Mouse (Mus musculus): ENCODE measurements around the gene Chn2. TPM values are rescaled to one million over a fixed set of nuclear protein-coding genes. Genes with fewer than 3 reads are reported as not detected.

Chn2 gene
- polyA plus RNA-seq, 1 experiment from 2014 or later, result 7.1 TPM

DNA sequence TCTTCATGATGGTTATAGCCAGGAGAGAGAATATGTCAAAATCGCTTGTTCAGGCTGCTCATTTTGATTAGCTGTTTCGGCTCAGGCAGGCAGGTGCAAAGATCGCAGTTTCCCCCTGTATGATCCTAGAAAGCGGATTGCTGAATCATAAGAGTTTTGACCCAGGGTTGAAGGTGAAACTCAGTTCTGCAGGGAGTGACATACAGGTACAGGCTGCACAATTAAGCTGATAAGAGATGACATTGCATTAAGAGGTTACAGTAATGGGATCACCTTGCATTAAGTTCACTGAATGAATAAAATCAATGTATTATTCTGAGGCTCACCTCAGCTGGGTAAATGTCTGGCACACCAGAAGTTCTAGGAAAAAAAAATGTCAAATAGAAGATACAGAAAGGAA lies 101.1 kb downstream of the Chn2 start:
- H3K27me3 ChIP-seq (ENCODE audit: control insufficient read depth, insufficient read depth, low read length), result no peaks in the 10 kb centered on the region
- H3K36me3 ChIP-seq (ENCODE audit: control insufficient read depth, insufficient read depth, low read length), result no peaks in the 10 kb centered on the region
- 84% methylated on average over 4 of the region's 4 CpGs for WGBS
- no peak overlapping the region for H3K9ac ChIP-seq (ENCODE audit: low read length)
- H3K4me2 ChIP-seq (ENCODE audit: low read length), result no peak overlapping the region
- H3K9me3 ChIP-seq (ENCODE audit: control insufficient read depth, low read length), result no peaks in the 10 kb centered on the region
- H3K27ac ChIP-seq (replicated peaks in 1 of 2; ENCODE audit: control insufficient read depth in 1 of 2, insufficient read depth in 1 of 2, low read depth in 2 of 2, low read length in 2 of 2), result no peak overlapping the region
- H3K4me3 ChIP-seq (ENCODE audit: control insufficient read depth in 1 of 2, insufficient read depth in 1 of 2, low read depth in 1 of 2, low read length in 2 of 2), result no peak overlapping the region
- ATAC-seq (ENCODE audit: insufficient number of reproducible peaks, insufficient read depth, low FRiP score, low read depth), result no peak
- no peaks in the 10 kb centered on the region; a peak in 1 of 4 replicates for H3K4me1 ChIP-seq (ENCODE audit: control insufficient read depth in 2 of 2, insufficient read depth in 2 of 2, low read length in 2 of 2)

DNA sequence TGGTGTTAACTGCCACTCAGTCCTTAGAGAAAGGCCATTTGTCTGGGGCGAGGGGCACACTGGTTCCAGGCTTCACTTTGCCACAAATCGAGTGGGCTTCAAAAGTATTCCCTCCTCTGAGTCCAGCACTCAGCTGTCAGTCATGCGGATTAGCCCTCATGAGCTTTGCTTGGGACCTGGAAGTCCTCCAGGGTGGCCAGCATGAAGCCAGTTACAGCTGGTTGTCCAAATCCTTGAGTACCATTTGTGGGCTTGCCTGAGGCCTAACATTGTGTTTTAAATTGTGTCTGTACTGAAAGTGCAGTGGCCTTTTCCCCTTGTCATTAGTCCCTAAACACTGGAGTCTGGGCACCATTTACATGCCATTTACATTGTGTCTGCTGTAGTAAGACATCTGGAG lies 101.8 kb downstream of the Chn2 start:
- H3K9me3 ChIP-seq (ENCODE audit: control insufficient read depth, low read length), result no peaks in the 10 kb centered on the region
- no peaks in the 10 kb centered on the region for H3K27me3 ChIP-seq (ENCODE audit: control insufficient read depth, insufficient read depth, low read length)
- no peak for ATAC-seq (ENCODE audit: insufficient number of reproducible peaks, insufficient read depth, low FRiP score, low read depth)
- no peaks in the 10 kb centered on the region; a peak in 1 of 4 replicates for H3K4me1 ChIP-seq (ENCODE audit: control insufficient read depth in 2 of 2, insufficient read depth in 2 of 2, low read length in 2 of 2)
- H3K27ac ChIP-seq (replicated peaks in 1 of 2; ENCODE audit: control insufficient read depth in 1 of 2, insufficient read depth in 1 of 2, low read depth in 2 of 2, low read length in 2 of 2), result no peak overlapping the region
- 88% methylated on average over 3 of the region's 3 CpGs for WGBS
- no peak overlapping the region for H3K4me3 ChIP-seq (ENCODE audit: control insufficient read depth in 1 of 2, insufficient read depth in 1 of 2, low read depth in 1 of 2, low read length in 2 of 2)
- H3K4me2 ChIP-seq (ENCODE audit: low read length), result no peak overlapping the region
- no peak overlapping the region for H3K9ac ChIP-seq (ENCODE audit: low read length)
- no peaks in the 10 kb centered on the region for H3K36me3 ChIP-seq (ENCODE audit: control insufficient read depth, insufficient read depth, low read length)

DNA sequence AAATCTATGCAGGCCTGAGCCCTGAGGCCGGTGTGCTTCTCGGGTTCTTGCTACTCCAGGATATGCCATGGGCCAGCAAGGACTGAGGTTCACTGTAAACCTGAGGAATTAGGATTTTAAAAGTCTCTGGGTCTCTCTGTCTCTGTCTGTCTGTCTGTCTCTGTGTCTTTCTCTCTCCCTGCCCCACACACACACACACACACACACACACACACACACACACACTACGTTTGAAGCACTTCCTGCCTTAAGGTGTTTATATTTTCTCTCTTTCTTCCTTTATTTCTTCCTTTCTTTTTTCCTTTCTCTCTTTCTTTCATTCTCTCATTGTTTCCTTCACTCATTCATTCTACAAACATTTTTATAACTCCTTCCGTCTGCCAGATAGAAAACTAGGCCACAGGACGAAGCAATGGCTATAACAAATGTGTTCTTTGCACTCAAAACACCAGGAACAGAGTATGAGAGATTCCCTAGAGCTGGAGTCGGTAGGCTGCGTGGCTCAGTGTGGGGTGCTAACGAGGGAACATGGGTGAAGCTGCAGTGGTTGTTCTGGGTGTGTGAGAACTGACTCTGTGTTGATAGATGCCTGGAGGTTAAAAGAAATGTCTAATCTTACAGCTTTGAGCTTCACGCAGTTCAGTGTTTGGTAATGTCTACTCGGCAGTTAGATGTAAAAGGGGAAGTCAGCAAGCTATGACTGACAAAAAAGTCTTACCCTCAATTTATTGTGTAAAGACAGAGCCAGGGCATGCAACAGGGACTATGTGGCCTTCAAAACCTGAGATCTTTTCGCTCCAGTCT lies 103.7 kb downstream of the Chn2 start:
- no peaks in the 10 kb centered on the region for H3K9me3 ChIP-seq (ENCODE audit: control insufficient read depth, low read length)
- H3K27me3 ChIP-seq (ENCODE audit: control insufficient read depth, insufficient read depth, low read length), result no peaks in the 10 kb centered on the region
- no peaks in the 10 kb centered on the region for H3K36me3 ChIP-seq (ENCODE audit: control insufficient read depth, insufficient read depth, low read length)
- no peak overlapping the region for H3K9ac ChIP-seq (ENCODE audit: low read length)
- H3K4me1 ChIP-seq (ENCODE audit: control insufficient read depth in 2 of 2, insufficient read depth in 2 of 2, low read length in 2 of 2), result no peaks in the 10 kb centered on the region; a peak in 1 of 4 replicates
- no peak for ATAC-seq (ENCODE audit: insufficient number of reproducible peaks, insufficient read depth, low FRiP score, low read depth)
- no peak overlapping the region for H3K4me3 ChIP-seq (ENCODE audit: control insufficient read depth in 1 of 2, insufficient read depth in 1 of 2, low read depth in 1 of 2, low read length in 2 of 2)
- no peak overlapping the region for H3K27ac ChIP-seq (replicated peaks in 1 of 2; ENCODE audit: control insufficient read depth in 1 of 2, insufficient read depth in 1 of 2, low read depth in 2 of 2, low read length in 2 of 2)
- H3K4me2 ChIP-seq (ENCODE audit: low read length), result no peak overlapping the region
- WGBS, result 75% methylated on average over 11 of the region's 11 CpGs

DNA sequence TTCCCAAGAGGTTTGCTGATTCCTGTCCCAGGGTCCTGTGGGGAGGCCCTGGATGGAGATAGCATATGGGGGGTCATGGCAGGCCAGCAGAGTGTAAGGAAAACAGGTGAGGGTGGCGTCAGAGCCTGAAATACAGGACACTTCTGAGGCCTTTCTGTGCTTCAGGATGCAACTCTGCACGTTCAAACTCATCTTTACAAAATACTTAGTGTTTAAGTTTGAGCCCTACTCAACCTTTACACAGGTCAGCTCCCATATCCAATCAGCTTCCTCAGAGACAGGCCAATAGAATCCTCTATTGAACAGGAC lies 104.3 kb downstream of the Chn2 start:
- no peak overlapping the region for H3K9ac ChIP-seq (ENCODE audit: low read length)
- no peaks in the 10 kb centered on the region for H3K36me3 ChIP-seq (ENCODE audit: control insufficient read depth, insufficient read depth, low read length)
- H3K4me2 ChIP-seq (ENCODE audit: low read length), result no peak overlapping the region
- H3K27ac ChIP-seq (replicated peaks in 1 of 2; ENCODE audit: control insufficient read depth in 1 of 2, insufficient read depth in 1 of 2, low read depth in 2 of 2, low read length in 2 of 2), result no peak overlapping the region
- no peaks in the 10 kb centered on the region; a peak in 1 of 4 replicates for H3K4me1 ChIP-seq (ENCODE audit: control insufficient read depth in 2 of 2, insufficient read depth in 2 of 2, low read length in 2 of 2)
- 82% methylated on average over 2 of the region's 2 CpGs for WGBS
- no peaks in the 10 kb centered on the region for H3K9me3 ChIP-seq (ENCODE audit: control insufficient read depth, low read length)
- no peaks in the 10 kb centered on the region for H3K27me3 ChIP-seq (ENCODE audit: control insufficient read depth, insufficient read depth, low read length)
- no peak overlapping the region for H3K4me3 ChIP-seq (ENCODE audit: control insufficient read depth in 1 of 2, insufficient read depth in 1 of 2, low read depth in 1 of 2, low read length in 2 of 2)
- no peak for ATAC-seq (ENCODE audit: insufficient number of reproducible peaks, insufficient read depth, low FRiP score, low read depth)

DNA sequence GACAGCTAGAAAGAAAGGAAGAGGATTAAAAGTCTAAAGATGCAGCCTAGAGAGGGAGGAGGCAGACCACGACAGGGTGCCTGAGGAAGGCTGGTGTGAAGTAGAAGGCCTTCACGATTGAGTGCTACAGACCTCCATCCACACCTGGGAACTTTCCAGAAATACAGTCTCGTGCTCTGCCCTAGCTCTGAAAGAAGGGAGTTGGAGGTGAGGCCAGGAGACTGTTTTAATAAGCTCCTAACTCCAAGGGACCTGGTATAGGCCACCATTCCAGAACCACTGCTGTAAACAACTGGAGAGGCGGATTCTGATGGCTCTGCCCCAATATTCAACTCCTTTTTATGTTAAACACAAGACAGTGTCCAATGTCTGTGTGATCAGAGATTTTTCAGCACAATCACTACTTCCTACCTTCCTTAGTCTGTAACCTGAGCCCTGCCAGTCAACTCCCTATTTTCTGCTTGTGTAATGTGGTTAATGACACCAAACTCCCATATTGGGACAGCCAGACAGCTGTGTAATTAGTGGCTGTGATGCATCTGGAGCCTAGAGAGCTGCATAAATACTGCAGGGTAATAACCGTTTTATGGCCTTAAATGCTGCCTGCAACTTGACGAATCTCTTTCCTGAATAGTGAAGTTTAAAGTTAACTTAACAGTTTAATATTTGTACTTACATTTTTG lies 109.6 kb downstream of the Chn2 start:
- 77% methylated on average over 6 of the region's 6 CpGs for WGBS
- Histone ChIP-seq H3K36me3 (ENCODE audit: control insufficient read depth, insufficient read depth, low read length) (no peaks in the 10 kb centered on the region), H3K9ac (ENCODE audit: low read length) (no peak overlapping the region), H3K4me2 (ENCODE audit: low read length) (no peak overlapping the region), H3K4me1 (ENCODE audit: control insufficient read depth in 2 of 2, insufficient read depth in 2 of 2, low read length in 2 of 2) (peaks cover 0 to 4% of the 10 kb centered on the region in 2 experiments; a peak in 2 of 4 replicates), H3K27me3 (ENCODE audit: control insufficient read depth, insufficient read depth, low read length) (no peaks in the 10 kb centered on the region), H3K9me3 (ENCODE audit: control insufficient read depth, low read length) (no peaks in the 10 kb centered on the region), H3K27ac (replicated peaks in 1 of 2; ENCODE audit: control insufficient read depth in 1 of 2, insufficient read depth in 1 of 2, low read depth in 2 of 2, low read length in 2 of 2) (no peak overlapping the region), H3K4me3 (ENCODE audit: control insufficient read depth in 1 of 2, insufficient read depth in 1 of 2, low read depth in 1 of 2, low read length in 2 of 2) (no peak overlapping the region)
- no peak for ATAC-seq (ENCODE audit: insufficient number of reproducible peaks, insufficient read depth, low FRiP score, low read depth)

DNA sequence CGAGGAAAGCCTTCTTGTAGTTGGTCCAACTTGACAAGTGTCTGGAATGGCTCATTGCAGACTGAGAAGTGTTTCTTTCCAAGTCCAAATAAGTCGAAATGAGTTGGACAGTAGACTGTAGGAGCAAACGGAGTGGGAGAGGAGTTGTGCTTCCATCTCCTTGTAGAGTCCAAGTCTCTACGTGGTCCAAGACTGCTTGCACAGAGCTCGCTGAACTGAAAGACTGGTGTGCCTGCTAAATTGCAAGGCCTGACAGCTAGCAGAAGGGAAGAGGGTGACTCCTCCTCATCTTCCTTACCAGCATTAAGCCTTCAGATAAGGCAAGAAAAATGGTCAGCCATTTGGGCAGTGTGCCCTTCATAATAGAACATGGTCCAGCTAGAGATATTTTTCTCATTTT lies 111.5 kb downstream of the Chn2 start:
- no peak for ATAC-seq (ENCODE audit: insufficient number of reproducible peaks, insufficient read depth, low FRiP score, low read depth)
- H3K9me3 ChIP-seq (ENCODE audit: control insufficient read depth, low read length), result no peaks in the 10 kb centered on the region
- H3K27ac ChIP-seq (replicated peaks in 1 of 2; ENCODE audit: control insufficient read depth in 1 of 2, insufficient read depth in 1 of 2, low read depth in 2 of 2, low read length in 2 of 2), result no peak overlapping the region
- peaks cover 0 to 4% of the 10 kb centered on the region in 2 experiments; a peak in 2 of 4 replicates for H3K4me1 ChIP-seq (ENCODE audit: control insufficient read depth in 2 of 2, insufficient read depth in 2 of 2, low read length in 2 of 2)
- no peaks in the 10 kb centered on the region for H3K36me3 ChIP-seq (ENCODE audit: control insufficient read depth, insufficient read depth, low read length)
- no peak overlapping the region for H3K4me3 ChIP-seq (ENCODE audit: control insufficient read depth in 1 of 2, insufficient read depth in 1 of 2, low read depth in 1 of 2, low read length in 2 of 2)
- WGBS, result 44% methylated on average over 5 of the region's 5 CpGs
- H3K4me2 ChIP-seq (ENCODE audit: low read length), result no peak overlapping the region
- no peaks in the 10 kb centered on the region for H3K27me3 ChIP-seq (ENCODE audit: control insufficient read depth, insufficient read depth, low read length)
- H3K9ac ChIP-seq (ENCODE audit: low read length), result no peak overlapping the region

DNA sequence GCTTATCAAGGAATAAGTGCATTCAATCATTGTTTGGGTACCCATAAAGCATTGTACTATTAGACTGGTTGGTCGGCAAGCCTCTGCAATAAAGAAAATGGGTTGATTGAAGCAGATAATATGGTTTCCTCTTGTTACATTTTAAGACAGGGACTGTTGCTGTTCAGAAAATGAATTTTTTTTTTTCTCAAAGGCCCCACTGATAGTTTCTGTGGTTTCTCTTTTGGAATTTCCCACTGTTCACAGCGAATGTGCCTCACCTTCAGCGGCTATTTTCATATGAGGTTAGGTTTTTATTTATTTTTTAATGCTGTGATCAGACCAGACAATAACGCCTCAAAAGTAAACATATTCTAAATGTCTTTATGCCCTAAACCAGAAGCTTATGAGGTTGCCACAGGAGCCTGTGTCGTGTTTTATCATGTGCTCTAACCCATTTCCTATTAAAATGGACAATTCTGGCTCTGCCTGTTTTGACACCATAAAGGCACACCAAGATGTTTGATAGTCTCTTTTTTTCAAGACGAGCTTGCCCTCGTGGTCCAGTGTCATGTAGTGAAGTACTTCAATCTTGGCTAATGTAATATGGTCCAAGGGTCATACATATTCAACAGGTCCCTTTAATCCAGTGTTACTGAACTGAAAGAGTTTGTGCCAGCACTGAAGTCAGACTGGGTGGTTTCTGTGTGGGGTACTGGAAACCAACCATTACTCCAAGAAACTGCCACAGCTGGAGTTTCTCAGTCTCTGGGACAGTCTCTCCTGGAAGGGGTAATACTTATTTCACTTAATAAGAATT lies 112.3 kb downstream of the Chn2 start:
- Histone ChIP-seq H3K9ac (ENCODE audit: low read length) (no peak overlapping the region), H3K27ac (replicated peaks in 1 of 2; ENCODE audit: control insufficient read depth in 1 of 2, insufficient read depth in 1 of 2, low read depth in 2 of 2, low read length in 2 of 2) (no peak overlapping the region), H3K4me3 (ENCODE audit: control insufficient read depth in 1 of 2, insufficient read depth in 1 of 2, low read depth in 1 of 2, low read length in 2 of 2) (no peak overlapping the region), H3K27me3 (ENCODE audit: control insufficient read depth, insufficient read depth, low read length) (no peaks in the 10 kb centered on the region), H3K9me3 (ENCODE audit: control insufficient read depth, low read length) (no peaks in the 10 kb centered on the region), H3K4me2 (ENCODE audit: low read length) (no peak overlapping the region), H3K4me1 (ENCODE audit: control insufficient read depth in 2 of 2, insufficient read depth in 2 of 2, low read length in 2 of 2) (peaks cover 0 to 4% of the 10 kb centered on the region in 2 experiments; a peak in 2 of 4 replicates), H3K36me3 (ENCODE audit: control insufficient read depth, insufficient read depth, low read length) (no peaks in the 10 kb centered on the region)
- 81% methylated on average over 7 of the region's 7 CpGs for WGBS
- ATAC-seq (ENCODE audit: insufficient number of reproducible peaks, insufficient read depth, low FRiP score, low read depth), result no peak

Data from heart, embryonic 14.5 days (tissue).